Mouse (Mus musculus): Measurements from ENCODE around the gene Ntrk3. TPM values are rescaled to one million over a fixed set of nuclear protein-coding genes. Genes with fewer than 3 reads are reported as not detected.
A peak's percentile ranks its signal among the peaks of the same experiment; 100 is the strongest.

The Ntrk3 gene
- polyA plus RNA-seq, 1 experiment from 2014 or later, result 0.49 TPM

GRCm38 (mm10) chr7:78619818-78620577 lies 117.8 kb downstream of the Ntrk3 start:
- no peaks in the 10 kb centered on the region for H3K36me3 ChIP-seq
- no peak overlapping the region for H3K4me2 ChIP-seq
- H3K9ac ChIP-seq, result no peak overlapping the region
- 61% methylated on average over 9 of the region's 9 CpGs for WGBS
- H3K27me3 ChIP-seq (replicated peaks), result 0 out of 2 replicates have a peak, but pooled peaks cover 5% of the 10 kb centered on the region
- no peaks in the 10 kb centered on the region for H3K9me3 ChIP-seq (replicated peaks)
- H3K27ac ChIP-seq (ENCODE audit: poor library complexity, severe bottlenecking), result no peak overlapping the region
- no peaks in the 10 kb centered on the region for H3K4me1 ChIP-seq (replicated peaks)
- ATAC-seq (ENCODE audit: insufficient number of reproducible peaks, low FRiP score), result no peak
- no peak overlapping the region for H3K4me3 ChIP-seq

GRCm38 (mm10) chr7:78605538-78606130 lies 132.2 kb downstream of the Ntrk3 start:
- 32% methylated on average over 5 of the region's 5 CpGs for WGBS
- ATAC-seq (ENCODE audit: insufficient number of reproducible peaks, low FRiP score), result no peak

GRCm38 (mm10) chr7:78603922-78604321 lies 133.9 kb downstream of the Ntrk3 start:
- H3K4me1 ChIP-seq (replicated peaks), result no peaks in the 10 kb centered on the region
- WGBS, result 50% methylated on average over 7 of the region's 7 CpGs
- ATAC-seq (ENCODE audit: insufficient number of reproducible peaks, low FRiP score), result no peak
- H3K27me3 ChIP-seq (replicated peaks), result peaks cover 52% of the 10 kb centered on the region
- no peaks in the 10 kb centered on the region for H3K9me3 ChIP-seq (replicated peaks)
- no peaks in the 10 kb centered on the region for H3K36me3 ChIP-seq
- no peak overlapping the region for H3K4me2 ChIP-seq
- no peak overlapping the region for H3K27ac ChIP-seq (ENCODE audit: poor library complexity, severe bottlenecking)
- H3K9ac ChIP-seq, result no peak overlapping the region
- no peak overlapping the region for H3K4me3 ChIP-seq

More at GRCm38 (mm10) chr7:78605538-78606130, 132.2 kb downstream of the Ntrk3 start:
- peaks cover 35% of the 10 kb centered on the region for H3K27me3 ChIP-seq (replicated peaks)
- no peak overlapping the region for H3K4me3 ChIP-seq
- H3K9me3 ChIP-seq (replicated peaks), result no peaks in the 10 kb centered on the region
- H3K4me2 ChIP-seq, result no peak overlapping the region
- H3K27ac ChIP-seq (ENCODE audit: poor library complexity, severe bottlenecking), result no peak overlapping the region
- H3K36me3 ChIP-seq, result no peaks in the 10 kb centered on the region
- no peak overlapping the region for H3K9ac ChIP-seq
- H3K4me1 ChIP-seq (replicated peaks), result no peaks in the 10 kb centered on the region

GRCm38 (mm10) chr7:78601851-78602250 lies 136.0 kb downstream of the Ntrk3 start:
- H3K36me3 ChIP-seq, result no peaks in the 10 kb centered on the region
- no peak overlapping the region for H3K4me2 ChIP-seq
- no peaks in the 10 kb centered on the region for H3K9me3 ChIP-seq (replicated peaks)
- no peak for ATAC-seq (ENCODE audit: insufficient number of reproducible peaks, low FRiP score)
- peaks cover 73% of the 10 kb centered on the region for H3K27me3 ChIP-seq (replicated peaks)
- 72% methylated on average over 3 of the region's 3 CpGs for WGBS
- H3K4me3 ChIP-seq, result no peak overlapping the region
- H3K9ac ChIP-seq, result no peak overlapping the region
- no peak overlapping the region for H3K27ac ChIP-seq (ENCODE audit: poor library complexity, severe bottlenecking)
- no peaks in the 10 kb centered on the region for H3K4me1 ChIP-seq (replicated peaks)

GRCm38 (mm10) chr7:78600886-78601285 lies 136.9 kb downstream of the Ntrk3 start:
- WGBS, result 79% methylated on average over 6 of the region's 6 CpGs
- no peak for ATAC-seq (ENCODE audit: insufficient number of reproducible peaks, low FRiP score)
- Histone ChIP-seq H3K27me3 (replicated peaks) (peaks cover 82% of the 10 kb centered on the region), H3K36me3 (no peaks in the 10 kb centered on the region), H3K9ac (no peak overlapping the region), H3K9me3 (replicated peaks) (no peaks in the 10 kb centered on the region), H3K4me3 (no peak overlapping the region), H3K27ac (ENCODE audit: poor library complexity, severe bottlenecking) (no peak overlapping the region), H3K4me1 (replicated peaks) (no peaks in the 10 kb centered on the region), H3K4me2 (no peak overlapping the region)

- Histone ChIP-seq H3K9ac (no peak overlapping the region), H3K36me3 (no peaks in the 10 kb centered on the region), H3K4me1 (replicated peaks) (no peaks in the 10 kb centered on the region), H3K27ac (ENCODE audit: poor library complexity, severe bottlenecking) (no peak overlapping the region), H3K4me3 (no peak overlapping the region), H3K27me3 (replicated peaks) (peaks cover 87% of the 10 kb centered on the region), H3K4me2 (no peak overlapping the region), H3K9me3 (replicated peaks) (no peaks in the 10 kb centered on the region)
- no peak for ATAC-seq (ENCODE audit: insufficient number of reproducible peaks, low FRiP score)
- WGBS, result 71% methylated on average over 6 of the region's 6 CpGs
Observed at GRCm38 (mm10) chr7:78599941-78600677, 137.7 kb downstream of the Ntrk3 start.

GRCm38 (mm10) chr7:78598147-78598546 lies 139.7 kb downstream of the Ntrk3 start:
- Histone ChIP-seq H3K9ac (no peak overlapping the region), H3K9me3 (replicated peaks) (no peaks in the 10 kb centered on the region), H3K27me3 (replicated peaks) (peaks cover 70% of the 10 kb centered on the region), H3K4me3 (no peak overlapping the region), H3K27ac (ENCODE audit: poor library complexity, severe bottlenecking) (no peak overlapping the region), H3K4me1 (replicated peaks) (no peaks in the 10 kb centered on the region), H3K36me3 (no peaks in the 10 kb centered on the region), H3K4me2 (no peak overlapping the region)
- no peak for ATAC-seq (ENCODE audit: insufficient number of reproducible peaks, low FRiP score)
- 34% methylated on average over 12 of the region's 12 CpGs for WGBS

- H3K4me1 ChIP-seq (replicated peaks), result no peaks in the 10 kb centered on the region
- H3K4me2 ChIP-seq, result no peak overlapping the region
- 0 out of 2 replicates have a peak, but pooled peaks have one; percentile 9 for ATAC-seq (ENCODE audit: insufficient number of reproducible peaks, low FRiP score)
- no peaks in the 10 kb centered on the region for H3K36me3 ChIP-seq
- 15% methylated on average over 15 of the region's 15 CpGs for WGBS
- H3K9me3 ChIP-seq (replicated peaks), result no peaks in the 10 kb centered on the region
- H3K27ac ChIP-seq (ENCODE audit: poor library complexity, severe bottlenecking), result no peak overlapping the region
- no peak overlapping the region for H3K9ac ChIP-seq
- H3K27me3 ChIP-seq (replicated peaks), result peaks cover 69% of the 10 kb centered on the region
- no peak overlapping the region for H3K4me3 ChIP-seq
Observed at GRCm38 (mm10) chr7:78597251-78598129, 140.3 kb downstream of the Ntrk3 start.

GRCm38 (mm10) chr7:78596556-78596955 lies 141.3 kb downstream of the Ntrk3 start:
- Histone ChIP-seq H3K4me1 (replicated peaks) (no peaks in the 10 kb centered on the region), H3K9me3 (replicated peaks) (no peaks in the 10 kb centered on the region), H3K4me2 (no peak overlapping the region), H3K27me3 (replicated peaks) (peaks cover 70% of the 10 kb centered on the region), H3K4me3 (no peak overlapping the region), H3K9ac (no peak overlapping the region), H3K36me3 (no peaks in the 10 kb centered on the region), H3K27ac (ENCODE audit: poor library complexity, severe bottlenecking) (no peak overlapping the region)
- 45% methylated on average over 5 of the region's 5 CpGs for WGBS
- no peak for ATAC-seq (ENCODE audit: insufficient number of reproducible peaks, low FRiP score)

- H3K4me1 ChIP-seq (replicated peaks), result no peaks in the 10 kb centered on the region
- H3K9me3 ChIP-seq (replicated peaks), result no peaks in the 10 kb centered on the region
- no peak for ATAC-seq (ENCODE audit: insufficient number of reproducible peaks, low FRiP score)
- H3K36me3 ChIP-seq, result no peaks in the 10 kb centered on the region
- WGBS, result 8% methylated on average over 4 of the region's 4 CpGs
- H3K27me3 ChIP-seq (replicated peaks), result peaks cover 71% of the 10 kb centered on the region
- no peak overlapping the region for H3K4me2 ChIP-seq
- H3K9ac ChIP-seq, result no peak overlapping the region
- H3K27ac ChIP-seq (ENCODE audit: poor library complexity, severe bottlenecking), result no peak overlapping the region
- H3K4me3 ChIP-seq, result no peak overlapping the region
Observed at GRCm38 (mm10) chr7:78595895-78596294, 141.9 kb downstream of the Ntrk3 start.

All from heart, embryonic 12.5 days (tissue).